Mouse (Mus musculus) erythroblast, embryonic 14.5 days (primary cell): ENCODE measurements around the gene Nelfe. TPM values are rescaled to one million over a fixed set of nuclear protein-coding genes. Genes with fewer than 3 reads are reported as not detected.
"Not testable (repeated sequence)": the region's sequence is repeated elsewhere in the genome, so short reads cannot be mapped to it uniquely, and the experiment has no call there.

ENCODE experiments used
- H3K27me3 ChIP-seq: 2 replicates; pipeline ENCODE4 v1.6.1; 2012; ENCODE audit warnings: inconsistent platforms; ENCODE audit not compliant: control insufficient read depth
- H3K36me3 ChIP-seq: 2 replicates; pipeline ENCODE4 v1.6.1; 2012; ENCODE audit warnings: mild to moderate bottlenecking, inconsistent platforms; ENCODE audit not compliant: control insufficient read depth
- H3K4me1 ChIP-seq: 2 replicates; pipeline ENCODE4 v1.6.1; 2012; ENCODE audit warnings: inconsistent platforms; ENCODE audit not compliant: control insufficient read depth
- H3K4me3 ChIP-seq: replicated peaks from 2 replicates; pipeline ENCODE3; 2012; ENCODE audit warnings: moderate library complexity, mild to moderate bottlenecking, inconsistent platforms
- H3K9me3 ChIP-seq: 2 replicates; pipeline ENCODE4 v1.6.1; 2012; ENCODE audit warnings: low read length, inconsistent platforms, mixed read lengths; ENCODE audit not compliant: control insufficient read depth
- GATA1 ChIP-seq: IDR thresholded peaks from 2 replicates; pipeline ENCODE4 v1.6.1; 2012; ENCODE audit warnings: low read length, inconsistent platforms, mixed read lengths
- TAL1 ChIP-seq: IDR thresholded peaks from 3 replicates; pipeline ENCODE4 v1.6.1; 2012; ENCODE audit warnings: low read length, inconsistent platforms, mixed read lengths
- polyA plus RNA-seq: library from polyadenylated mRNA; stranded (reverse); fragments of >175 nt; gene quantifications from 2 replicates; pipeline ENCODE4 v1.2.3, GENCODE M21; 2012

Gene Nelfe
- 30.9 and 32.9 TPM in 2 replicates for polyA plus RNA-seq

- peaks cover 68% of the 10 kb centered on the region for H3K36me3 ChIP-seq
- no peaks in the 10 kb centered on the region for H3K27me3 ChIP-seq
- no peak for TF ChIP-seq GATA1
- TF ChIP-seq TAL1, result no peak
- H3K4me3 ChIP-seq, result peak within 1 kb of the TSS; percentile 83
- H3K4me1 ChIP-seq, result peaks cover 41% of the 10 kb centered on the region
- no peaks in the 10 kb centered on the region for H3K9me3 ChIP-seq
Observed at GRCm38 (mm10) chr17:34849722-34850516, at the start of gene Nelfe, which contains the start of gene Skiv2l. Gene Nelfe (plus strand): TSS chr17:34850391. Gene Skiv2l (minus strand): TSS chr17:34850210.

GRCm38 (mm10) chr17:34800781-34801305 lies 49.3 kb upstream of the Nelfe start:
- H3K4me3 ChIP-seq, H3K4me1 ChIP-seq, H3K27me3 ChIP-seq, H3K36me3 ChIP-seq: not testable (repeated sequence)
- H3K9me3 ChIP-seq, result peaks cover 17% of the 10 kb centered on the region

- H3K4me3 ChIP-seq, H3K4me1 ChIP-seq, H3K36me3 ChIP-seq, H3K27me3 ChIP-seq: not testable (repeated sequence)
- H3K9me3 ChIP-seq, result peaks cover 17% of the 10 kb centered on the region
Observed at GRCm38 (mm10) chr17:34802756-34803155, 47.4 kb upstream of the Nelfe start.

GRCm38 (mm10) chr17:34803367-34803766 lies 46.8 kb upstream of the Nelfe start:
- H3K4me3 ChIP-seq, H3K27me3 ChIP-seq, H3K4me1 ChIP-seq, H3K36me3 ChIP-seq: not testable (repeated sequence)
- peaks cover 17% of the 10 kb centered on the region for H3K9me3 ChIP-seq

- not testable (repeated sequence) for H3K27me3 ChIP-seq, H3K4me1 ChIP-seq, H3K36me3 ChIP-seq, H3K4me3 ChIP-seq
- peaks cover 17% of the 10 kb centered on the region for H3K9me3 ChIP-seq
Observed at GRCm38 (mm10) chr17:34804301-34804700, 45.9 kb upstream of the Nelfe start, which contains the start of gene Cyp21a1. Gene Cyp21a1 (minus strand): TSS chr17:34804561.

- no peaks in the 10 kb centered on the region for H3K4me1 ChIP-seq
Observed at GRCm38 (mm10) chr17:34804871-34805562, 45.2 kb upstream of the Nelfe start.

GRCm38 (mm10) chr17:34807176-34807575 lies 43.0 kb upstream of the Nelfe start:
- TF ChIP-seq GATA1 (no peak), TAL1 (no peak)
- Histone ChIP-seq H3K4me3 (no peak overlapping the region), H3K36me3 (no peaks in the 10 kb centered on the region), H3K9me3 (peaks cover 12% of the 10 kb centered on the region), H3K27me3 (no peaks in the 10 kb centered on the region), H3K4me1 (no peaks in the 10 kb centered on the region)

More at GRCm38 (mm10) chr17:34804871-34805562, 45.2 kb upstream of the Nelfe start:
- Histone ChIP-seq H3K4me3 (no peak overlapping the region), H3K9me3 (peaks cover 17% of the 10 kb centered on the region), H3K36me3 (no peaks in the 10 kb centered on the region), H3K27me3 (no peaks in the 10 kb centered on the region)
- TF ChIP-seq GATA1, result no peak
- no peak for TF ChIP-seq TAL1

- TF ChIP-seq GATA1, result no peak
- no peak for TF ChIP-seq TAL1
- Histone ChIP-seq H3K9me3 (peaks cover 11% of the 10 kb centered on the region), H3K4me3 (no peak overlapping the region), H3K27me3 (no peaks in the 10 kb centered on the region), H3K4me1 (no peaks in the 10 kb centered on the region), H3K36me3 (no peaks in the 10 kb centered on the region)
Observed at GRCm38 (mm10) chr17:34808599-34809205, 41.5 kb upstream of the Nelfe start.

- not testable (repeated sequence) for H3K4me3 ChIP-seq, H3K4me1 ChIP-seq, H3K9me3 ChIP-seq, H3K27me3 ChIP-seq, H3K36me3 ChIP-seq
Observed at GRCm38 (mm10) chr17:34810411-34810810, 39.8 kb upstream of the Nelfe start.

- not testable (repeated sequence) for H3K27me3 ChIP-seq, H3K4me1 ChIP-seq, H3K4me3 ChIP-seq, H3K9me3 ChIP-seq, H3K36me3 ChIP-seq
Observed at GRCm38 (mm10) chr17:34810811-34811210, 39.4 kb upstream of the Nelfe start.
